Mouse (Mus musculus): Measurements from ENCODE around the gene Thumpd3. TPM values are rescaled to one million over a fixed set of nuclear protein-coding genes. Genes with fewer than 3 reads are reported as not detected.
A peak's percentile ranks its signal among the peaks of the same experiment; 100 is the strongest.

Gene Thumpd3
- polyA plus RNA-seq, 1 experiment from 2014 or later = 48.3 TPM

DNA sequence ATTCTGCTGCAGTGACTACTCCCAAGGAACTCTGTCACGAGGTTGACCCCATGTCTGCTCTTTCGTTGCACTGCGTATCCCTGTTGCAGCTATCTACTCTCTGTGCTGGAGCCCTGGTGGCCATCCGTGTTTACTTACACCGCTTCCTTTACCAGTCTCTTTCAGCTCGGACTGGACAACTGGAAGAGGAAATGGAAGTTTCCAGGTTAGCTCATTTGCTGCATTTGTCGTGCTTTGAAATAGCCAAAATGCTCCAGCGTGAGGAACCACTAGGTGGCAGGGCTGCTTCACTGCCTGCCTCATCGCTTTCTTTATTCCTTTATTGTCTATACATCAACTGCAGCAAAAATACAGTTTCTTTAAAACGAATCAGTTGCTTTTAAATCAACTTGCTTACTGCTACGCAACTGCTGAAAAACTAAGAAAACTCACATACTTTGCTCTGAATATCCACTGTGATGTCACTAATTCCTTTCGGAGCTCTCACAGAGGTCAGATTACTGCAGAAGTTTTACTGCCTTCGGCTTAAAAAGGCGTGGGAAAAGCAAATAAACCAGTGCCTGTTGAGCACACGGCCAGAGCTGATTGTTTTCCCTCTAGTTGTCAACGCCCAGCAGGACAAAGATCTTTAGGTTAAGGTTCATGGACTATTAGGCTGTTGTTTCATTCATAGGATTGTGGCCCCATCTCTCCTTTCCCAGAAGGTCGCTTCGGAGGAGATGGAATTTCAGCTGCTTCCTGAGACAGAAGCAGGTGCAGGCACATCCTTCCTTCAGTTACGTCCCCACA is 7.9 kb upstream of the Thumpd3 start:
- Histone ChIP-seq H3K4me3 (replicated peaks) (peak overlapping the region; percentile 21; the same call in 1 of the 2 replicates), H3K36me3 (no peaks in the 10 kb centered on the region), H3K4me2 (replicated peaks) (peak overlapping the region; percentile 41), H3K9ac (peak overlapping the region; percentile 15; the same call in 1 of the 2 replicates), H3K27me3 (no peaks in the 10 kb centered on the region), H3K4me1 (peaks cover 18% of the 10 kb centered on the region), H3K27ac (replicated peaks) (peak overlapping the region; percentile 59), H3K9me3 (replicated peaks) (no peaks in the 10 kb centered on the region)
- no peak; the same call in 1 of the 2 replicates for ATAC-seq (ENCODE audit: insufficient number of reproducible peaks, low FRiP score, low TSS enrichment, low read depth)
- 11% methylated on average over 19 of the region's 19 CpGs for WGBS

DNA sequence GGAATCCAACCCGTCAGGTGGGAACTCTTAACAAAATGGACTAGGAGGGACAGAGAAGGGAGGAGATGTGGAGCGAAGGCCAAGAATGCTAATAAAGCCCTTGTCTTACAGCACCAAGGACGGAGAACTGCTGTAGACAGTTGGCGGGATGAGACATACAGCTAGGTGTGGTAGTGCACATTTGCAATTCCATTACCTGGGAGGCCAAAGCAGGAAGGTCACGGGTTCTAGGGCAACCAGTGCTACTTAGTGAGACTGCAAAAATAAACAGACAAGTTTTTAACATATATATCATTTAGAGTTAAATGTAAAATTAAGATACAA is 7.3 kb upstream of the Thumpd3 start:
- 46% methylated on average over 5 of the region's 5 CpGs for WGBS
- no peaks in the 10 kb centered on the region for H3K9me3 ChIP-seq (replicated peaks)
- H3K36me3 ChIP-seq = no peaks in the 10 kb centered on the region
- no peaks in the 10 kb centered on the region for H3K27me3 ChIP-seq
- no peak for ATAC-seq (ENCODE audit: insufficient number of reproducible peaks, low FRiP score, low TSS enrichment, low read depth)
- peak overlapping the region; percentile 41; the same call in 1 of the 2 replicates for H3K4me2 ChIP-seq (replicated peaks)
- H3K27ac ChIP-seq (replicated peaks) = peak overlapping the region; percentile 59
- H3K4me3 ChIP-seq (replicated peaks) = no peak overlapping the region; the same call in 1 of the 2 replicates
- peak overlapping the region; percentile 15; the same call in 1 of the 2 replicates for H3K9ac ChIP-seq
- H3K4me1 ChIP-seq = peaks cover 16% of the 10 kb centered on the region

DNA sequence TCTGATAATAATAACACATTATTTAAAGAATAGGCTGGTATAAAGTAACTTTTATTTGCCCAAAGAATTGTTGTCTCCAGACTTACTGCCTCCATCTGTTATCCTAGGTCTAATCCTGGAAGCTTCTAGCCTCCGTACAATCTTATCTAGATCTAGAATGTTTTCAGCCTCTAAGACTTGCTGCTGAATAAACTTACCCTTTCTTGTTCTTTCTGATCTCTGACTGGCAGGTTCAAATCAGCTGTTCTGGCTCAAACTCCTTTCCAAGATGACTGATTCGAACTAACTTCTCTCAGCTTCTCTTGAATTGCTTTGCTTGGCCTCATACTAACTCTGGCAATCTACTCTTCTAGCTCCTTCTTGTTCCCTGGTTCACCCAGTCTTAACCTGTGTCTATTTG is 5.7 kb upstream of the Thumpd3 start:
- Histone ChIP-seq H3K9me3 (replicated peaks) (no peaks in the 10 kb centered on the region), H3K27me3 (no peaks in the 10 kb centered on the region), H3K4me1 (peaks cover 14% of the 10 kb centered on the region), H3K9ac (no peak overlapping the region), H3K4me2 (replicated peaks) (no peak overlapping the region), H3K27ac (replicated peaks) (no peak overlapping the region), H3K4me3 (replicated peaks) (no peak overlapping the region), H3K36me3 (no peaks in the 10 kb centered on the region)
- 84% methylated on average over 2 of the region's 2 CpGs for WGBS
- ATAC-seq (ENCODE audit: insufficient number of reproducible peaks, low FRiP score, low TSS enrichment, low read depth) = no peak

DNA sequence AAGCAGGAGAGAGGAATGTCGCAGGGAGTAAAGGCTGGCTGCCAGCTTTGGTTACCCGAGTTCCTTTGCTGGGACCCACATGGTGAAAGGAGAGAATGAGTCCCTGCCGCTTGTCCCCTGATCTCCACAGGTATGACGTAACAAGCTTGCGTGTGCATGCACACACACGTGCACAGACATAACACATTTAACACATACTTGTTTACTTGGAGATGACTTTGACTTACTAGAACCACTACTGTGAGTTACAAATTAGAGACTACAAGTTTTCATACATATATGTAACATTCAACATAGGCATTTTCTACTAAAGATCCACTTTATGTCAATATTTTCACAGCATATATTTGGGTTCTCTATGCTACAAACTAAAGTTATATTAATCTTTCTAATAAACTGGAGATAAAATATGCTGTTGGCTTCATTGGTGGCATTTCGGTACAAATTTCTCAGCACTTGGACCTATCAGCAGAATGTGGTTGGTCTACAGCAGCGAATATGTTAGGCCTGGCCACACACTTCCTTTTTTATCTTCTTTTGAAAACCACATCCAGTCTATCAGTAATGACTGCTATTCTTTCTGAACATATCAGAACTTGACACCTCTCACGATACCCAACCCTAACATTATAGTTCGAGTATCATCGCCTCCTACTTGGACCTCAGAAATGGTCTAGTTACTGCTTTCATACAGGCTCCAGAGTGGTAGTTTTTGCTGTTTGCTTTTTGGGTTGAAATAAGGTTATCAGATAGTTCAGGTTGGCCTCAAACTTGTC is 4.6 kb upstream of the Thumpd3 start:
- peaks cover 14% of the 10 kb centered on the region for H3K4me1 ChIP-seq
- H3K4me2 ChIP-seq (replicated peaks) = no peak overlapping the region
- H3K9me3 ChIP-seq (replicated peaks) = no peaks in the 10 kb centered on the region
- no peak overlapping the region for H3K9ac ChIP-seq
- no peak overlapping the region for H3K27ac ChIP-seq (replicated peaks)
- no peaks in the 10 kb centered on the region for H3K27me3 ChIP-seq
- WGBS = 80% methylated on average over 11 of the region's 11 CpGs
- H3K4me3 ChIP-seq (replicated peaks) = no peak overlapping the region
- ATAC-seq (ENCODE audit: insufficient number of reproducible peaks, low FRiP score, low TSS enrichment, low read depth) = no peak
- H3K36me3 ChIP-seq = no peaks in the 10 kb centered on the region

DNA sequence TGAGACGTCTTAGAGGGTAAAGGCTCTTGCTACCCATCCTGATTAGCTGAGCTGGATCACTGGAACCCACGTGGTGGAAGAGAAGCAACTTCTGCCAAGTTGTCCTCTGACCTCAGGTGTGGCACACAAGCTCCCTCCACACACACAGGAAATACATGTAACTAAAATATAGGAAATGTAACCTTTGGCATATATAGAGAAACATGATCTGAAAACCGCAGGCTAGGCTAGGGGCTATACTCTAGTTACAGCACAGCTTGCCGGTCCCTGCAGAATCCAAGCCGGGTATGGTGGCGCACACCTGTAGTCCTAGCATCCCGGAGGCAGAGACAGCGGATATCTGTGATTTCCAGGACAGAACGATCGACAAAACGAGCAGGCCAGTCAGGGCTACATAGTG is 450 bp upstream of the Thumpd3 start:
- WGBS = under 1% methylated on average over 11 of the region's 11 CpGs
- Histone ChIP-seq H3K4me3 (replicated peaks) (peak overlapping the region; percentile 74), H3K36me3 (peaks cover 12% of the 10 kb centered on the region), H3K27ac (replicated peaks) (peak overlapping the region; percentile 87), H3K9me3 (replicated peaks) (no peaks in the 10 kb centered on the region), H3K9ac (peak overlapping the region; percentile 60), H3K4me2 (replicated peaks) (peak overlapping the region; percentile 86), H3K27me3 (no peaks in the 10 kb centered on the region), H3K4me1 (peaks cover 13% of the 10 kb centered on the region)
- ATAC-seq (ENCODE audit: insufficient number of reproducible peaks, low FRiP score, low TSS enrichment, low read depth) = no peak

DNA sequence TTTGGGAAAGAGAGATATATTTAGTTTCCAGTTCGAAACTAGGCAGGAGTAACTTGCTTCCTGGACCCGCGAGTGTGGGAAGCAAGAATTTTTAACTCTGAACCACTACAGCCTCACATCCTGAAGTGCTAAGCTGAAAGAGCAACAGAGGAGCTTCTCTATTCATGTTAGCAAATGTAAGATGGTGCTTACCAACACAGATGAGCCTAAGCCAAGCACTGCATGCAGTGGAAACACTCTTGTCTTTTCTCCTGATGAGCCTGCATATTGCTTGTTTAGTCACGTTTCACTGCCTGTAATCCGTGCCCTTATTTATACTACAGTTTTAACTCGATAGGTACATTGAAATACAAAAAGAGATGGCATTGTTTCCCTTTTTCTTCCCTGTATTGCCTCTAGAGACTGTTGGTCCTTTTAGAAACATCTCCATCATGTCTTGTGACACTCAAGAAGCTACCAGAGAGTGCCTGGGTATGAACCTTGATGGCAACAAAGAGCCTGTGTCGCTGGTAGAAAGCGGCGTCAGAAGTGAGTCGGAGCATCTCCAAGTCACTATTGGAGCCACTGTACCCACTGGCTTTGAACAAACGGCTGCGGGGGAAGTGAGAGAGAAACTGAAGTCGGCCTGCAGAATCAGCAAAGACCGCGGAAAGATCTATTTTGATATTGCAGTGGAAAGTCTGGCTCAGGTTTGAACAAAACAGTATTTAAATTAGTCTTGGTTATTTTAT is 1.2 kb downstream of the Thumpd3 start:
- Histone ChIP-seq H3K4me1 (peaks cover 13% of the 10 kb centered on the region), H3K27ac (replicated peaks) (peak overlapping the region; percentile 87; the same call in 1 of the 2 replicates), H3K36me3 (peaks cover 22% of the 10 kb centered on the region), H3K4me2 (replicated peaks) (peak overlapping the region; percentile 86), H3K9me3 (replicated peaks) (no peaks in the 10 kb centered on the region), H3K4me3 (replicated peaks) (peak overlapping the region; percentile 74), H3K27me3 (no peaks in the 10 kb centered on the region), H3K9ac (peak overlapping the region; percentile 9; the same call in 1 of the 2 replicates)
- no peak for ATAC-seq (ENCODE audit: insufficient number of reproducible peaks, low FRiP score, low TSS enrichment, low read depth)
- 49% methylated on average over 15 of the region's 15 CpGs for WGBS

DNA sequence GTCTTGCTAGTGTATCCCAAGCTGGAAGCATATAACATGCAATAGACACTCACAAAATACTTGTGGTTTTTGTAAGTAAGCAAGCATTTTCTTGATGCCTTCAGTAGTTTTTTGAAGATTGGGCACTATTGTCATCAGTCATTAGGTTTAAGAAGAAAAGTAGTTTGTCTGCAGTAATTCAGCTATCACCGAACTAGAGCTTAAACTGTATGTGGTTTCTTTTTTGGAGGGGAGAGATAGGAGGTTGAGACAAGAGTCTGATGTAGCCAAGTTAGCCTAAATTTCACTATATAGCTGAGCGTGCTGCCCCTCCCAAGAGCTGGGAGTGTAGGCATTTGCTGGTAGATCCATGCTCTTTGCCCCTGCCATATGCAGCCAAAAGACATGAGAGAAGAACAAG is 2.3 kb downstream of the Thumpd3 start:
- no peaks in the 10 kb centered on the region for H3K9me3 ChIP-seq (replicated peaks)
- no peak for ATAC-seq (ENCODE audit: insufficient number of reproducible peaks, low FRiP score, low TSS enrichment, low read depth)
- 95% methylated on average over 2 of the region's 2 CpGs for WGBS

DNA sequence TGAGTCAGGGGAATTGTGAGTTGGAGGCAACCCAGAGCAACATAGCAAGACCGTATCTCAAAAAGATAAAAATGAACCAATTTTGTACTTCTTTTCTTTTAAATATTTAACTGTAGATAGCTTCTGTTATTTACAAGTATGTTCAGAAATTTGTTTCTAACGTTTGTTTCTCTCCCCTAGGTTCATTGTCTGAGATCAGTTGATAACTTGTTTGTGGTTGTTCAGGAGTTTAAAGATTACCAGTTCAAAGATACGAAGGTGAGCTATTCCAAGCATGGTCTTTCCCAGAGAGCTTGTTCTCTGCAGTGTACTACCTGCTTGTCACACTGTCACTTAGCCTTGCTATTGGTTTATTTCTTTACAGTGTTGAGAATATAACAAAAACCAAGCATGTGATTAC is 3.1 kb downstream of the Thumpd3 start:
- 81% methylated on average over 3 of the region's 3 CpGs for WGBS
- Histone ChIP-seq H3K4me2 (replicated peaks) (no peak overlapping the region), H3K4me3 (replicated peaks) (no peak overlapping the region), H3K4me1 (peaks cover 13% of the 10 kb centered on the region), H3K36me3 (peaks cover 37% of the 10 kb centered on the region), H3K9me3 (replicated peaks) (no peaks in the 10 kb centered on the region), H3K9ac (no peak overlapping the region), H3K27me3 (no peaks in the 10 kb centered on the region), H3K27ac (replicated peaks) (no peak overlapping the region)
- no peak for ATAC-seq (ENCODE audit: insufficient number of reproducible peaks, low FRiP score, low TSS enrichment, low read depth)

More for the DNA sequence above, 2.3 kb downstream of the Thumpd3 start:
- no peaks in the 10 kb centered on the region for H3K27me3 ChIP-seq
- H3K4me1 ChIP-seq = peaks cover 13% of the 10 kb centered on the region
- H3K27ac ChIP-seq (replicated peaks) = no peak overlapping the region
- no peak overlapping the region for H3K9ac ChIP-seq
- H3K4me3 ChIP-seq (replicated peaks) = no peak overlapping the region
- H3K4me2 ChIP-seq (replicated peaks) = no peak overlapping the region
- peaks cover 31% of the 10 kb centered on the region for H3K36me3 ChIP-seq

DNA sequence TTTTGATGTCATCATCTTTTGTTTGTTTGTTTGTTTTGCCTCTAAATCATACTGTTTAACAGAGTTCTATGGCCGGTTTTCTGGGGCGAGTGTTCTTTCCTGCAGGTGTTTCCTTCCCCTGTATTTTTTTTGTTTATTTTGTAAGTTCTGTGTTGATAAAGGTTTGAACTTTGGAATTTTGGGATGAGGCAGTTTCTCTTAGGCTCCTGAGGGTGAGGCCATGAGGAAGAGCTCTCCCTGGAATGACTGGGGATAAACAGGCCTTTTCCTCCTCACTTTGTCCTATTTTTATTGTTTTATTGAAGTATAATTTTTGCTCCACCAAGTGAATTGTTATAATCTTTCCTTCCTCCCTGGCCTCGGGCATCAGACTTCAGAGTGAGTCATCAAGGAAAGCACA is 6.9 kb downstream of the Thumpd3 start:
- Histone ChIP-seq H3K4me2 (replicated peaks) (no peak overlapping the region), H3K9me3 (replicated peaks) (no peaks in the 10 kb centered on the region), H3K4me1 (no peaks in the 10 kb centered on the region; the same call in 1 of the 2 replicates), H3K27me3 (no peaks in the 10 kb centered on the region), H3K27ac (replicated peaks) (no peak overlapping the region), H3K4me3 (replicated peaks) (no peak overlapping the region), H3K9ac (no peak overlapping the region), H3K36me3 (peaks cover 64% of the 10 kb centered on the region)
- WGBS = 78% methylated on average over 3 of the region's 3 CpGs
- ATAC-seq (ENCODE audit: insufficient number of reproducible peaks, low FRiP score, low TSS enrichment, low read depth) = no peak

DNA sequence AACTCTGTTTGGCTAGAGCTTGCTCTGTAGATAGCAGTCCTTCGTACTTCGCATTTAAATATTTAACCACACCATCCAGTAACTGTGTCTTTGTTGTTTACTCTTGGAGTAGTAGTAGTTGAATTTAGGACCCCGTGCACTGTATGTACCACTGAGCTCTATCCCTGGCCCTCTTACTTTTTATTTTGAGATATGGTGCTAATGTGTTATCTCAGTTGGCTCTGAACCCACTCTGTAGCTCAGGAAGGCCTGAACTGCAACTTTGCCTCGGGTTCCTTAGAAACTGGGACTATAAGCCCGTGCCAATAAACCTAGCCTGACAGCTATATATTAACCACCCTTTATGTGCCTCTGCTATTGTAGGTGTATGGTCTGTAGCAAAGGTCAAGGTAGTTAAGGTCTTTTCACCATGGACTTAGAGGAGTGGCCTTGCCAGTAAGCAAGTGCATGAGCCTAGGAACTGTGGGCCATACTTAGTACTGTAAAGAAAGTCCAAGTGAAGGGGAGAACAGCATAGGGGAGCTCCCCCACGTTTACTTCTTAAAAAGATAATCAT is 8.6 kb downstream of the Thumpd3 start:
- ATAC-seq (ENCODE audit: insufficient number of reproducible peaks, low FRiP score, low TSS enrichment, low read depth) = no peak
- Histone ChIP-seq H3K9ac (no peak overlapping the region), H3K4me3 (replicated peaks) (no peak overlapping the region), H3K4me2 (replicated peaks) (no peak overlapping the region), H3K4me1 (no peaks in the 10 kb centered on the region), H3K27me3 (no peaks in the 10 kb centered on the region), H3K27ac (replicated peaks) (no peak overlapping the region), H3K9me3 (replicated peaks) (no peaks in the 10 kb centered on the region), H3K36me3 (peaks cover 69% of the 10 kb centered on the region)
- 90% methylated on average over 6 of the region's 6 CpGs for WGBS

All from embryonic facial prominence, embryonic 15.5 days (tissue).